In genomic region chr6:91621437-91621836, GRCm38 (mm10) we compare ENCODE assay signal across 24 mouse cellular contexts.
"Had no signal": no experiment of that assay in that cellular context is flagged by ENCODE, and none has a peak within 500 bp of the region (broad histone marks: within the 10 kb centered on the region; RNA-seq: fewer than 3 reads in every experiment).

No protein-coding gene starts in this region.

- H3K4me3 ChIP-seq: heart, adult 2 months; heart, embryonic 13.5 days; heart, embryonic 15.5 days; hindbrain, embryonic 13.5 days; hindbrain, embryonic 15.5 days; intestine, embryonic 15.5 days; layer of hippocampus, adult 2 months; limb, embryonic 13.5 days; limb, embryonic 15.5 days; liver, embryonic 12.5 days had no signal

- H3K36me3 ChIP-seq: heart, embryonic 13.5 days; heart, embryonic 15.5 days; hindbrain, embryonic 13.5 days; hindbrain, embryonic 15.5 days; intestine, embryonic 15.5 days; limb, embryonic 13.5 days; limb, embryonic 15.5 days; liver, embryonic 12.5 days had no signal

- H3K27me3 ChIP-seq: heart, embryonic 13.5 days; heart, embryonic 15.5 days; hindbrain, embryonic 13.5 days; hindbrain, embryonic 15.5 days; intestine, embryonic 15.5 days; limb, embryonic 13.5 days; limb, embryonic 15.5 days; liver, embryonic 12.5 days had no signal

- H3K9ac ChIP-seq: heart, embryonic 13.5 days; heart, embryonic 15.5 days; hindbrain, embryonic 13.5 days; hindbrain, embryonic 15.5 days; intestine, embryonic 15.5 days; limb, embryonic 13.5 days; limb, embryonic 15.5 days; liver, embryonic 12.5 days; liver, embryonic 14.5 days had no signal

- H3K4me2 ChIP-seq: heart, embryonic 11.5 days; heart, embryonic 13.5 days; heart, embryonic 15.5 days; hindbrain, embryonic 13.5 days; hindbrain, embryonic 15.5 days; intestine, embryonic 15.5 days; limb, embryonic 13.5 days; limb, embryonic 15.5 days; liver, embryonic 12.5 days had no signal

- H3K27ac ChIP-seq: heart, adult 2 months; heart, embryonic 13.5 days; heart, embryonic 15.5 days; hindbrain, embryonic 13.5 days; hindbrain, embryonic 15.5 days; hindbrain, postnatal 0 days; intestine, embryonic 15.5 days; layer of hippocampus, adult 2 months; limb, embryonic 13.5 days; limb, embryonic 15.5 days; liver, embryonic 12.5 days; liver, embryonic 14.5 days had no signal

- H3K9me3 ChIP-seq: heart, embryonic 13.5 days; heart, embryonic 15.5 days; hindbrain, embryonic 13.5 days; hindbrain, embryonic 15.5 days; intestine, embryonic 15.5 days; limb, embryonic 13.5 days; limb, embryonic 15.5 days; liver, embryonic 12.5 days had no signal

- DNase-seq: heart, adult 11 months; heart, adult 2 months; heart, postnatal 14 days; heart, postnatal 36 days; kidney, adult 18-20 months; kidney, adult 8-10 months; kidney, postnatal 10 days; kidney, postnatal 25 days; kidney, postnatal 4 days; layer of hippocampus, postnatal 36 days; left cerebral cortex, postnatal 4 days had no signal

- ATAC-seq: hindbrain, postnatal 0 days; intestine, embryonic 15.5 days; intestine, postnatal 0 days; liver, embryonic 12.5 days had no signal
